Mouse (Mus musculus): ENCODE results near the gene Tnfrsf11a.
"Not testable (repeated sequence)": the region's sequence is repeated elsewhere in the genome, so short reads cannot be mapped to it uniquely, and the experiment has no call there.

The Tnfrsf11a gene

GRCm38 (mm10) chr1:105784257-105785016 is 3.9 kb downstream of the Tnfrsf11a start:
- DNase-seq (ENCODE audit: extremely low read depth, insufficient read length, low spot score), result no peak

- DNase-seq (ENCODE audit: extremely low read depth, insufficient read length, low spot score), result no peak
Observed at GRCm38 (mm10) chr1:105785146-105785545, 4.6 kb downstream of the Tnfrsf11a start.

GRCm38 (mm10) chr1:105786731-105787357 is 6.3 kb downstream of the Tnfrsf11a start:
- DNase-seq (ENCODE audit: extremely low read depth, insufficient read length, low spot score), result no peak

- DNase-seq (ENCODE audit: extremely low read depth, insufficient read length, low spot score), result peak; percentile 22
Observed at GRCm38 (mm10) chr1:105790103-105790502, 9.6 kb downstream of the Tnfrsf11a start.

GRCm38 (mm10) chr1:105794670-105795069 is 14.2 kb downstream of the Tnfrsf11a start:
- DNase-seq (ENCODE audit: extremely low read depth, insufficient read length, low spot score), result no peak

GRCm38 (mm10) chr1:105795705-105796104 is 15.2 kb downstream of the Tnfrsf11a start:
- DNase-seq (ENCODE audit: extremely low read depth, insufficient read length, low spot score), result no peak

GRCm38 (mm10) chr1:105800570-105800969 is 20.1 kb downstream of the Tnfrsf11a start:
- DNase-seq (ENCODE audit: extremely low read depth, insufficient read length, low spot score), result no peak

GRCm38 (mm10) chr1:105801252-105801651 is 20.7 kb downstream of the Tnfrsf11a start:
- DNase-seq (ENCODE audit: extremely low read depth, insufficient read length, low spot score), result no peak

GRCm38 (mm10) chr1:105802941-105803340 is 22.4 kb downstream of the Tnfrsf11a start:
- peak; percentile 29 for DNase-seq (ENCODE audit: extremely low read depth, insufficient read length, low spot score)

GRCm38 (mm10) chr1:105804285-105804684 is 23.8 kb downstream of the Tnfrsf11a start:
- DNase-seq (ENCODE audit: extremely low read depth, insufficient read length, low spot score), result no peak

- DNase-seq (ENCODE audit: extremely low read depth, insufficient read length, low spot score), result no peak
Observed at GRCm38 (mm10) chr1:105805565-105805964, 25.0 kb downstream of the Tnfrsf11a start.

GRCm38 (mm10) chr1:105807028-105807722 is 26.7 kb downstream of the Tnfrsf11a start:
- no peak for DNase-seq (ENCODE audit: extremely low read depth, insufficient read length, low spot score)

GRCm38 (mm10) chr1:105812027-105812426 is 31.5 kb downstream of the Tnfrsf11a start:
- not testable (repeated sequence) for DNase-seq (ENCODE audit: extremely low read depth, insufficient read length, low spot score)

GRCm38 (mm10) chr1:105812960-105813708 is 32.6 kb downstream of the Tnfrsf11a start:
- no peak for DNase-seq (ENCODE audit: extremely low read depth, insufficient read length, low spot score)

- peak; percentile 18 for DNase-seq (ENCODE audit: extremely low read depth, insufficient read length, low spot score)
Observed at GRCm38 (mm10) chr1:105813709-105814061, 33.2 kb downstream of the Tnfrsf11a start.

- no peak for DNase-seq (ENCODE audit: extremely low read depth, insufficient read length, low spot score)
Observed at GRCm38 (mm10) chr1:105814402-105815270, 34.1 kb downstream of the Tnfrsf11a start.

GRCm38 (mm10) chr1:105815310-105815709 is 34.8 kb downstream of the Tnfrsf11a start:
- no peak for DNase-seq (ENCODE audit: extremely low read depth, insufficient read length, low spot score)

GRCm38 (mm10) chr1:105815736-105816135 is 35.2 kb downstream of the Tnfrsf11a start:
- DNase-seq (ENCODE audit: extremely low read depth, insufficient read length, low spot score), result no peak

- DNase-seq (ENCODE audit: extremely low read depth, insufficient read length, low spot score), result no peak
Observed at GRCm38 (mm10) chr1:105819031-105819430, 38.5 kb downstream of the Tnfrsf11a start.

GRCm38 (mm10) chr1:105819740-105820139 is 39.2 kb downstream of the Tnfrsf11a start:
- DNase-seq (ENCODE audit: extremely low read depth, insufficient read length, low spot score), result no peak

Data from 3134 (cell line).